Mouse (Mus musculus) forelimb bud, embryonic 11.5 days (tissue): ENCODE data around the gene Gm13871.
"Not testable (repeated sequence)": the region's sequence is repeated elsewhere in the genome, so short reads cannot be mapped to it uniquely, and the experiment has no call there.

Experiments
- DNase-seq: peaks from one replicate; pipeline ENCODE4 v3.0.0-alpha.2; 2012; ENCODE audit warnings: low read depth, low spot score

Gm13871 gene

GRCm38 (mm10) chr4:73905853-73906252, at the start of gene Gm13871:
Gm13871 (minus strand) TSS chr4:73905953.
- DNase-seq: not testable (repeated sequence)

GRCm38 (mm10) chr4:73950375-73950896, 44.7 kb upstream of the Gm13871 start, which contains the start of gene 2310002L09Rik:
2310002L09Rik (minus strand) TSS chr4:73950846.
- no peak for DNase-seq

- not testable (repeated sequence) for DNase-seq
Observed at GRCm38 (mm10) chr4:73920660-73921059, 14.9 kb upstream of the Gm13871 start, which contains the start of gene Gm11756. Gm11756 (minus strand) TSS chr4:73920760.

GRCm38 (mm10) chr4:73891012-73891411, 14.7 kb downstream of the Gm13871 start, which contains the start of gene Gm11757:
Gm11757 (minus strand) TSS chr4:73891112.
- DNase-seq: not testable (repeated sequence)

GRCm38 (mm10) chr4:73876166-73876565, 29.6 kb downstream of the Gm13871 start, which contains the start of gene Gm11758:
Gm11758 (minus strand) TSS chr4:73876266.
- not testable (repeated sequence) for DNase-seq
